Mouse (Mus musculus) embryonic facial prominence, embryonic 13.5 days (tissue): Measurements from ENCODE around the gene Foxd4. TPM values are rescaled to one million over a fixed set of nuclear protein-coding genes. Genes with fewer than 3 reads are reported as not detected.
A peak's percentile ranks its signal among the peaks of the same experiment; 100 is the strongest.
"Not testable (repeated sequence)": the region's sequence is repeated elsewhere in the genome, so short reads cannot be mapped to it uniquely, and the experiment has no call there.

ENCODE experiments used
- ATAC-seq: fragments of 200-750 bp; cut with Nextera tagmentation; 2 replicates; pipeline ENCODE4 v1.8.0; 2017; ENCODE audit warnings: low read depth; ENCODE audit not compliant: insufficient number of reproducible peaks, insufficient read depth, low FRiP score, low TSS enrichment
- H3K27ac ChIP-seq: fragments of 300-500 bp; sonication (generic); 2 replicates; pipeline ENCODE4 v1.5.1; 2015; ENCODE audit warnings: moderate library complexity, mild to moderate bottlenecking, inconsistent platforms
- H3K27me3 ChIP-seq: fragments of 300-500 bp; sonication (generic); 2 replicates; pipeline ENCODE4 v1.6.1; 2015; ENCODE audit warnings: mild to moderate bottlenecking, inconsistent platforms
- H3K36me3 ChIP-seq: fragments of 300-500 bp; sonication (generic); 2 replicates; pipeline ENCODE4 v1.6.1; 2015; ENCODE audit warnings: mild to moderate bottlenecking, inconsistent platforms
- H3K4me1 ChIP-seq: fragments of 300-500 bp; sonication (generic); 2 replicates; pipeline ENCODE4 v1.6.1; 2015; ENCODE audit warnings: inconsistent platforms
- H3K4me2 ChIP-seq: fragments of 300-500 bp; sonication (generic); 2 replicates; pipeline ENCODE4 v1.6.1; 2015; ENCODE audit warnings: moderate library complexity, mild to moderate bottlenecking, inconsistent platforms
- H3K4me3 ChIP-seq: fragments of 300-500 bp; sonication (generic); 2 replicates; pipeline ENCODE4 v1.5.1; 2015; ENCODE audit warnings: mild to moderate bottlenecking, inconsistent platforms
- H3K9ac ChIP-seq: fragments of 300-500 bp; sonication (generic); 2 replicates; pipeline ENCODE4 v1.6.1; 2015; ENCODE audit warnings: mild to moderate bottlenecking, inconsistent platforms
- H3K9me3 ChIP-seq: fragments of 300-500 bp; sonication (generic); 2 replicates; pipeline ENCODE4 v1.6.1; 2016; ENCODE audit warnings: inconsistent platforms
- WGBS: fragments of 180-500 bp; shearing (Covaris S2); methylation state at CpG from one replicate; pipeline ENCODE4 v1.1.7; 2015; ENCODE audit warnings: mixed read lengths; 5-methylcytosine and 5-hydroxymethylcytosine counted together
- polyA plus RNA-seq: library from polyadenylated mRNA; unstranded; fragments of >200 nt; fragmentation: Nextera tagmentation; extraction: Ambion mirVana; gene quantifications from 2 replicates; pipeline ENCODE4 v1.2.1, GENCODE M21; 2015

The Foxd4 gene
- polyA plus RNA-seq, 1 experiment from 2014 or later, result not detected

- Histone ChIP-seq H3K4me2 (peak overlapping the region; percentile 75), H3K9ac (no peak overlapping the region), H3K4me1 (peaks cover 24% of the 10 kb centered on the region), H3K27ac (no peak overlapping the region), H3K36me3 (no peaks in the 10 kb centered on the region), H3K9me3 (no peaks in the 10 kb centered on the region), H3K4me3 (peak overlapping the region; percentile 40), H3K27me3 (peaks cover 85% of the 10 kb centered on the region)
- 3% methylated on average over 34 of the region's 34 CpGs for WGBS
- ATAC-seq, result no peak
These were observed 2.0 kb downstream of the Foxd4 start for GRCm38 (mm10) chr19:24898737-24899577.

GRCm38 (mm10) chr19:24897896-24898736 lies 2.9 kb downstream of the Foxd4 start:
- WGBS, result 1% methylated on average over 20 of the region's 20 CpGs
- H3K27ac ChIP-seq, result no peak overlapping the region
- H3K36me3 ChIP-seq, result no peaks in the 10 kb centered on the region
- H3K4me2 ChIP-seq, result peak overlapping the region; percentile 48
- peak overlapping the region; percentile 28 for H3K4me3 ChIP-seq
- H3K9ac ChIP-seq, result no peak overlapping the region
- peaks cover 24% of the 10 kb centered on the region for H3K4me1 ChIP-seq
- H3K27me3 ChIP-seq, result peaks cover 84% of the 10 kb centered on the region
- no peak for ATAC-seq
- H3K9me3 ChIP-seq, result no peaks in the 10 kb centered on the region

DNA sequence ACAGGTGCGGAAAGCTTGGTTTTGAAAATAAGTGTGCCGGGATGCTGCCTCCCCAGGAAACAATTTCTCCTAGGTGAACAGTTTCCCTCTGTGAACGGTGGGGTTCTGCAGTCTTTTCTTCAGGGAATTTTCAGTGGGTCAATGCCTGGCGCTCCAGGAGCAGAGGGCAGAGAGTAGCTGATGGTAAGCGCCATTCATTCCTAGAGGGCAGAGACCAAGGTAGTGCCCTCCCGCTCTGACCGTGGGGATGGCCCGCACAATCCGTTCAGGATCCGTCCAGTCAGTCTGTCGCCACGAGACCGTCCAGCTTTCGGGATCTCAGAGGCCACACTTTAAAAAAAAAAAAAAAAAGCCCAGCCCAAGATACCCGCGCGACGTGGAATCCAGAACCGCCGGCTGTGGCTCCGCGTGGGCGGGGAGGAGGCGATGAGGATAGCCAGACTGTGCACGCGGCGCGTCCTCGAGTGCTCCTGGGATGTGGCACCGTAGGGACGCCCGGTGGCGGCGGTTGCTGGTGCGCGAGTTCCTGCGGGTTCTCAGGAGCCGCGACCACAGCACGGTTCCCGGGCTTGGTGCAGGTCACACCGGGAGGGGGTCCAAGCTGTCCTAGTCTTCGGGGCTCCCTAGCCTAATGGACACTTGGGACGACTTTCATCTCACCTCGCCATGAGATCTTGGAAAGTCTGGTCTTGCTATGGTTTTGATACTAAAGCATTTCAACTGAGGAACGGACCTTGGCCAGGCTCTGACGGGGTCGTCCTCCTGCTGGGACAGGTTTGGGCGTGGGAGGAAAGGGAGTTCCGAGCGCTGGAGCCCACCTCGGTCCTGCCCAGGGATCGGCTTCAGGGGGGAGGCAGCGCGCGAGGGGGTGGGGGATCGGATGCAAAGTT lies 3.7 kb downstream of the Foxd4 start:
- Histone ChIP-seq H3K27ac (no peak overlapping the region), H3K27me3 (peaks cover 83% of the 10 kb centered on the region), H3K36me3 (no peaks in the 10 kb centered on the region), H3K9me3 (no peaks in the 10 kb centered on the region), H3K9ac (0 out of 2 replicates have a peak overlapping the region, but pooled peaks have one; percentile 41), H3K4me3 (peak overlapping the region; percentile 28), H3K4me1 (peaks cover 24% of the 10 kb centered on the region), H3K4me2 (peak overlapping the region; percentile 48)
- ATAC-seq, result no peak
- under 1% methylated on average over 55 of the region's 57 CpGs for WGBS

DNA sequence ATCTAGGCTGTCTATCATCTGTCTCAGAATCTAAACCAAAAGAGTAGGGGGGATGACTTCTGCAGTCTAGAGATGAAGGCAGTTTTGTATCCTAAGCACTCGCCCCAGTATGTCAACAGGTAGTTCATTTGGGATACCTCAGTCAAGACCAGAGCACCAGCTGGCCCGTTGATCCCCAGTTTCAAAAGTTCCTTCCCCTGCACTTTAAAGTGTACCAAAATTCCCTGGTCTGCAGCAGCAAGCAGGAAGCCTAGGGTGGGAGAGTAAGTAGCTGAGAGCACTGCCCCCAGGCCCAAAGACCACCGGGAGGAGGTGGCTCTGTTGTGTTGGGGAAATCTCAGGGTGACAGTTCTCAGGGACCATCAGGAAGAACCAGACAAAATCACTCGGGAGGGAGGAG lies 4.5 kb downstream of the Foxd4 start:
- Histone ChIP-seq H3K36me3 (no peaks in the 10 kb centered on the region), H3K4me1 (peaks cover 24% of the 10 kb centered on the region), H3K27ac (no peak overlapping the region), H3K27me3 (peaks cover 76% of the 10 kb centered on the region), H3K9ac (no peak overlapping the region), H3K9me3 (no peaks in the 10 kb centered on the region), H3K4me2 (no peak overlapping the region), H3K4me3 (no peak overlapping the region)
- ATAC-seq, result no peak
- WGBS, result 18% methylated on average over 4 of the region's 4 CpGs

DNA sequence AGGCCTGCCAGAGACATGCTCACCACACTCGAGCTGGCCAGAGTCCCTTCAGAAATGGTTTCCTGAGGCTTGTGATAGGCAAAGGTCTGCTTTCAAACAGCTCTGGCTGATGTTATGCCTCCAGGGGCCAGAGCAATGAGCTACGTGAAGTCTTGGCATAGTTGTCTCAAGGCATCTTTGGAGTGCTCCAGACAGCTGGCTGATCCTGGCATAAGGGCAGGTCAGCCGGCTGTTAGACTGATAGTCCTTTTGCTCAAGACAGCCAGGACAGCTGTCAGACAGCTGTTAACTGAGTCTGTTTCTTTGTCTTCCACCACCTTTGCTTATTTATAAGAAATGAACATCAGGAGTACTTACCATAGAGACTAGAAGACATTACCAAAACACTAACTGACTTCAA lies 14.1 kb downstream of the Foxd4 start:
- no peak for ATAC-seq
- Histone ChIP-seq H3K4me3 (no peak overlapping the region), H3K36me3 (no peaks in the 10 kb centered on the region), H3K4me1 (0 out of 2 replicates have a peak, but pooled peaks cover 2% of the 10 kb centered on the region), H3K9ac (no peak overlapping the region), H3K4me2 (no peak overlapping the region), H3K9me3 (no peaks in the 10 kb centered on the region), H3K27ac (no peak overlapping the region), H3K27me3 (peaks cover 36% of the 10 kb centered on the region)
- WGBS, result 58% methylated on average over 3 of the region's 3 CpGs

GRCm38 (mm10) chr19:24885504-24885903 lies 15.5 kb downstream of the Foxd4 start:
- Histone ChIP-seq H3K4me2 (no peak overlapping the region), H3K9me3 (no peaks in the 10 kb centered on the region), H3K27me3 (peaks cover 36% of the 10 kb centered on the region), H3K4me3 (no peak overlapping the region), H3K4me1 (0 out of 2 replicates have a peak, but pooled peaks cover 2% of the 10 kb centered on the region), H3K36me3 (no peaks in the 10 kb centered on the region), H3K9ac (no peak overlapping the region), H3K27ac (no peak overlapping the region)
- WGBS, result 8% methylated on average over 5 of the region's 5 CpGs
- ATAC-seq, result no peak

GRCm38 (mm10) chr19:24881237-24881636 lies 19.8 kb downstream of the Foxd4 start:
- no peak overlapping the region for H3K27ac ChIP-seq
- no peak overlapping the region for H3K4me3 ChIP-seq
- WGBS, result 61% methylated on average over 4 of the region's 4 CpGs
- ATAC-seq, result no peak
- H3K36me3 ChIP-seq, result no peaks in the 10 kb centered on the region
- no peak overlapping the region for H3K4me2 ChIP-seq
- no peak overlapping the region for H3K9ac ChIP-seq
- H3K9me3 ChIP-seq, result no peaks in the 10 kb centered on the region
- 0 out of 2 replicates have a peak, but pooled peaks cover 2% of the 10 kb centered on the region for H3K4me1 ChIP-seq
- peaks cover 20% of the 10 kb centered on the region for H3K27me3 ChIP-seq

DNA sequence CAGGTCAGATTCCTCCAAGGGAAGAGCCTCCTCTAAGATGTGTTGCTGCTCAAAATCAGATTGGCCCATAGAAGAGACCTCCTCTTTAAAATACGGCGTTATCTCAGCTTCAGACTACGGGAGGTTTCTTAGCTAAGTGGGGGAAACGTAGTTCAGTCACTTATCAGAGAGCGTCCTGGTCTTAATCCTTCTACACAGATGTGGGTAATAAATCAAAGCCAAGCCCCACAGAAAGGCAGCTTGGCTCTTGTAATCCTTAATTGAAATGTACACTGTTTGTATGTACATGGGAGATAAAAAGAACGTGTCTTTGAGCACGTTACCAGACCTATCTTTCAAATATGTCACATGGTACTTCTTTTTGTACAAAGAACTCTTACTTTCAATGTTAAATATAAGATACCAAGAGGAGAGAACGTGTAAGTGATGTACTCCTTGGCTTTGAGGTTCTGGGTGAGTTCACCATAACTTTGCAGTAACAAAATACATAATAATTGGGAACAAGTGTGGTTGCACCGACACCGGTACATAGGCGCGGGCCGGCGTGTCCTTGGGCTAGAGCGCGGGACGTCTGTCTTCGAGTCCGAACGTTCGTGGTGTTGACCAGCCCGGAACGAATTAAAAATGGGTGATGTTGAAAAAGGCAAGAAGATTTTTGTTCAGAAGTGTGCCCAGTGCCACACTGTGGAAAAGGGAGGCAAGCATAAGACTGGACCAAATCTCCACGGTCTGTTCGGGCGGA lies 25.7 kb downstream of the Foxd4 start, which contains the start of gene Gm10053:
Gene Gm10053 (plus strand): TSS at position 558 of the 742 bp plus-strand sequence.
- not testable (repeated sequence) for H3K9me3 ChIP-seq, H3K36me3 ChIP-seq, H3K27ac ChIP-seq, H3K4me2 ChIP-seq, H3K4me3 ChIP-seq, ATAC-seq, H3K9ac ChIP-seq, H3K4me1 ChIP-seq
- WGBS, result 81% methylated on average over 23 of the region's 26 CpGs
- peaks cover 12% of the 10 kb centered on the region; the same call in 1 of the 2 replicates for H3K27me3 ChIP-seq

DNA sequence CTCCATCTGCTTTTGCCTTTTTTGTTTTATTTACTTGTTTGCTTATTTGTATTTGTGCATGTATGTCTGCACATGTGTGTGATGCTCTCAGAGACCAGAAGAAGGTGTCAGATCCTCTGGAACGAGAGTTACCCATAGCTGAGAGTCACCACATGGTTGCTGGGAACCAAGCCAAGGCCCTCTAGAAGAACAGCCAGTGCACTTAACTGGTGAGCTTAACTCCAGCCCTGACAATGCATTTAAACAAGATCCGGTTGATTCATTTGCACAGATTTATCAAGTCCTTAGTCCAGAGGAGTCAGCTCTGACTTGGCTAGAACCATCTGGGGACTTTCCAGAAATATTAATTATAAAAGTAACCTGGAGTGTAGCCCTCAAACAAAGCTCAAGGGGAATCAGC lies 27.1 kb downstream of the Foxd4 start:
- Histone ChIP-seq H3K27me3 (peaks cover 12% of the 10 kb centered on the region), H3K27ac (no peak overlapping the region), H3K36me3 (no peaks in the 10 kb centered on the region), H3K4me2 (no peak overlapping the region), H3K9me3 (no peaks in the 10 kb centered on the region), H3K9ac (no peak overlapping the region), H3K4me1 (peaks cover 16% of the 10 kb centered on the region), H3K4me3 (no peak overlapping the region)
- 52% methylated on average over 2 of the region's 2 CpGs for WGBS
- no peak for ATAC-seq

DNA sequence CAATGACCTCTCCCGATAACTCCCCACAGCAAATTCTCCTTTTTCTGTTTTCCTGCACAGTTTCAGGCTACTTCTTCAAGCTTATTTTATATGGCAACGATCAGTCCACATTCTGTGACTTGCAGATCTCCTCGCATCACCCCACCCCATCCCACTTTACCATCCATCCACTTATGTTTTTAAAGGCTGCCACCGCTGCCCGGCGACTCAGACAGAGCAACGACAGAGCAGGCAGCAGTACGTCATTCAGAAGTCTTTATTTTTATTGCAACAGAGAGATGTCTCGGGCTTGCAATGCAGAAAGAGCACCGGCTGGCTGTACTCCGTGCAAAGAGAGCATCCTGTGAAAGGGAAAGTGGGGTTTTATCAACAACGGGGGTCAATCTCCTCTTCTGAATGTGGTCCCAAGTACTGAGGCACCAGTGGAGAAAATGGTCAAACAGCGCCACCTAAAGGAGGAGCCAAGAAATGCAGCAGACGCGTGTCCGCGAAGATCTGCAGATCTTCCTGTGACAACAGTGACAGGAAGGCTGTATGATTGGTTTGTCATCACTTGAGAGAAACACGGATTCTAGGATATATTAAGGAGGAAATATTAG lies 29.9 kb downstream of the Foxd4 start:
- peak overlapping the region; percentile 59 for H3K4me2 ChIP-seq
- H3K36me3 ChIP-seq, result no peaks in the 10 kb centered on the region
- peaks cover 17% of the 10 kb centered on the region for H3K4me1 ChIP-seq
- H3K27me3 ChIP-seq, result peaks cover 12% of the 10 kb centered on the region
- no peak overlapping the region for H3K27ac ChIP-seq
- peak overlapping the region; percentile 37 for H3K4me3 ChIP-seq
- no peak for ATAC-seq
- WGBS, result 20% methylated on average over 18 of the region's 18 CpGs
- H3K9me3 ChIP-seq, result no peaks in the 10 kb centered on the region; the same call in 1 of the 2 replicates
- peak overlapping the region; percentile 54; the same call in 1 of the 2 replicates for H3K9ac ChIP-seq
